Mouse (Mus musculus) inflammation-experienced regulatory T-cells, adult 6 months (primary cell): ENCODE data around the gene Hccs. TPM values are rescaled to one million over a fixed set of nuclear protein-coding genes. Genes with fewer than 3 reads are reported as not detected.

Experiments used
- polyA plus RNA-seq, 3 experiments: library from polyadenylated mRNA; unstranded; fragments of 100-300 nt; shearing (Covaris generic); gene quantifications; one replicate each; pipeline ENCODE4 v1.2.1; 2017

Gene Hccs
- polyA plus RNA-seq, 3 experiments from 2014 or later = 7.5 to 16.1 (median 8.4) TPM

Other genes with a start within 250 kb of the Hccs start
- not detected for gene Amelx, start 133.2 kb downstream of the Hccs start, polyA plus RNA-seq